Mouse (Mus musculus): ENCODE data around the gene Hamp. TPM values are rescaled to one million over a fixed set of nuclear protein-coding genes. Genes with fewer than 3 reads are reported as not detected.
"Not testable (repeated sequence)": the region's sequence is repeated elsewhere in the genome, so short reads cannot be mapped to it uniquely, and the experiment has no call there.

Gene Hamp
- polyA plus RNA-seq, 1 experiment from 2014 or later = 22.2 TPM

- H3K4me2 ChIP-seq = peak overlapping the region; percentile 93
- H3K27me3 ChIP-seq = no peaks in the 10 kb centered on the region
- peaks cover 51% of the 10 kb centered on the region for H3K4me1 ChIP-seq (replicated peaks)
- peak overlapping the region; percentile 93 for H3K27ac ChIP-seq (replicated peaks)
- peaks cover 60% of the 10 kb centered on the region for H3K36me3 ChIP-seq (replicated peaks)
- under 1% methylated on average over 64 of the region's 64 CpGs for WGBS (ENCODE audit: insufficient replicate concordance)
- peak overlapping the region; percentile 98 for H3K9ac ChIP-seq
- ATAC-seq (ENCODE audit: insufficient read depth) = peak; percentile 52
- H3K9me3 ChIP-seq (replicated peaks) = no peaks in the 10 kb centered on the region
- peak overlapping the region; percentile 96 for H3K4me3 ChIP-seq (replicated peaks)
Measured at GRCm38 (mm10) chr7:30955584-30956356, 11.9 kb upstream of the Hamp start.

- Histone ChIP-seq H3K36me3 (replicated peaks) (peaks cover 68% of the 10 kb centered on the region), H3K27ac (replicated peaks) (peak overlapping the region; percentile 93; the same call in 1 of the 2 replicates), H3K27me3 (no peaks in the 10 kb centered on the region), H3K9me3 (replicated peaks) (no peaks in the 10 kb centered on the region), H3K4me2 (peak overlapping the region; percentile 93), H3K4me1 (replicated peaks) (peaks cover 47% of the 10 kb centered on the region), H3K4me3 (replicated peaks) (peak overlapping the region; percentile 96), H3K9ac (peak overlapping the region; percentile 98; the same call in 1 of the 2 replicates)
- WGBS (ENCODE audit: insufficient replicate concordance) = 88% methylated on average over 12 of the region's 12 CpGs
- no peak for ATAC-seq (ENCODE audit: insufficient read depth)
Measured at GRCm38 (mm10) chr7:30954971-30955520, 11.2 kb upstream of the Hamp start.

- Histone ChIP-seq H3K27ac (replicated peaks) (peak overlapping the region; percentile 21; the same call in 1 of the 2 replicates), H3K27me3 (no peaks in the 10 kb centered on the region), H3K4me3 (replicated peaks) (no peak overlapping the region), H3K9me3 (replicated peaks) (no peaks in the 10 kb centered on the region), H3K9ac (no peak overlapping the region), H3K4me1 (replicated peaks) (peaks cover 46% of the 10 kb centered on the region), H3K36me3 (replicated peaks) (peaks cover 75% of the 10 kb centered on the region), H3K4me2 (no peak overlapping the region)
- peak; percentile 32 for ATAC-seq (ENCODE audit: insufficient read depth)
- 71% methylated on average over 3 of the region's 3 CpGs for WGBS (ENCODE audit: insufficient replicate concordance)
Measured at GRCm38 (mm10) chr7:30954036-30954435, 10.2 kb upstream of the Hamp start.

- Histone ChIP-seq H3K9ac (no peak overlapping the region), H3K4me2 (no peak overlapping the region), H3K4me1 (replicated peaks) (peaks cover 41% of the 10 kb centered on the region), H3K27ac (replicated peaks) (no peak overlapping the region), H3K36me3 (replicated peaks) (peaks cover 73% of the 10 kb centered on the region), H3K27me3 (no peaks in the 10 kb centered on the region), H3K9me3 (replicated peaks) (no peaks in the 10 kb centered on the region), H3K4me3 (replicated peaks) (no peak overlapping the region)
- no peak for ATAC-seq (ENCODE audit: insufficient read depth)
- WGBS (ENCODE audit: insufficient replicate concordance) = 49% methylated on average over 6 of the region's 6 CpGs
Measured at GRCm38 (mm10) chr7:30953459-30953858, 9.6 kb upstream of the Hamp start.

GRCm38 (mm10) chr7:30952441-30953265, 8.8 kb upstream of the Hamp start:
- Histone ChIP-seq H3K27ac (replicated peaks) (no peak overlapping the region), H3K27me3 (no peaks in the 10 kb centered on the region), H3K36me3 (replicated peaks) (peaks cover 71% of the 10 kb centered on the region), H3K4me1 (replicated peaks) (peaks cover 33% of the 10 kb centered on the region), H3K4me3 (replicated peaks) (no peak overlapping the region), H3K9ac (no peak overlapping the region), H3K4me2 (no peak overlapping the region), H3K9me3 (replicated peaks) (no peaks in the 10 kb centered on the region)
- WGBS (ENCODE audit: insufficient replicate concordance) = 87% methylated on average over 16 of the region's 16 CpGs
- ATAC-seq (ENCODE audit: insufficient read depth) = no peak

- H3K9me3 ChIP-seq (replicated peaks); H3K4me2 ChIP-seq; H3K27me3 ChIP-seq; H3K9ac ChIP-seq; ATAC-seq (ENCODE audit: insufficient read depth); H3K4me3 ChIP-seq (replicated peaks); H3K27ac ChIP-seq (replicated peaks): not testable (repeated sequence)
- H3K4me1 ChIP-seq (replicated peaks) = peaks cover 22% of the 10 kb centered on the region
- WGBS (ENCODE audit: insufficient replicate concordance) = 79% methylated on average over 3 of the region's 3 CpGs
- H3K36me3 ChIP-seq (replicated peaks) = peaks cover 73% of the 10 kb centered on the region
Measured at GRCm38 (mm10) chr7:30949902-30950301, 6.1 kb upstream of the Hamp start.

GRCm38 (mm10) chr7:30945876-30946275, 2.0 kb upstream of the Hamp start:
- no peak overlapping the region for H3K4me3 ChIP-seq (replicated peaks)
- H3K27me3 ChIP-seq = no peaks in the 10 kb centered on the region
- no peaks in the 10 kb centered on the region; the same call in 1 of the 2 replicates for H3K4me1 ChIP-seq (replicated peaks)
- H3K9ac ChIP-seq = no peak overlapping the region
- WGBS (ENCODE audit: insufficient replicate concordance) = 88% methylated on average over 7 of the region's 7 CpGs
- H3K36me3 ChIP-seq (replicated peaks) = peaks cover 32% of the 10 kb centered on the region
- H3K9me3 ChIP-seq (replicated peaks) = no peaks in the 10 kb centered on the region
- no peak for ATAC-seq (ENCODE audit: insufficient read depth)
- no peak overlapping the region for H3K27ac ChIP-seq (replicated peaks)
- no peak overlapping the region for H3K4me2 ChIP-seq

- H3K9me3 ChIP-seq (replicated peaks); H3K4me1 ChIP-seq (replicated peaks); H3K9ac ChIP-seq; H3K4me3 ChIP-seq (replicated peaks); H3K27me3 ChIP-seq; H3K27ac ChIP-seq (replicated peaks); H3K4me2 ChIP-seq: not testable (repeated sequence)
- WGBS (ENCODE audit: insufficient replicate concordance) = 82% methylated on average over 7 of the region's 7 CpGs
- peaks cover 28% of the 10 kb centered on the region for H3K36me3 ChIP-seq (replicated peaks)
- ATAC-seq (ENCODE audit: insufficient read depth) = peak; percentile 44; the same call in 1 of the 2 replicates
Measured at GRCm38 (mm10) chr7:30945466-30945865, 1.6 kb upstream of the Hamp start.

- 52% methylated on average over 2 of the region's 2 CpGs for WGBS (ENCODE audit: insufficient replicate concordance)
- ATAC-seq (ENCODE audit: insufficient read depth); H3K4me3 ChIP-seq (replicated peaks); H3K9ac ChIP-seq; H3K27me3 ChIP-seq; H3K4me2 ChIP-seq; H3K27ac ChIP-seq (replicated peaks); H3K9me3 ChIP-seq (replicated peaks); H3K4me1 ChIP-seq (replicated peaks): not testable (repeated sequence)
- peaks cover 21% of the 10 kb centered on the region for H3K36me3 ChIP-seq (replicated peaks)
Measured at GRCm38 (mm10) chr7:30944706-30945105, 874 bp upstream of the Hamp start.

GRCm38 (mm10) chr7:30942365-30942764, 1.5 kb downstream of the Hamp start:
- 24% methylated on average over 3 of the region's 3 CpGs for WGBS (ENCODE audit: insufficient replicate concordance)

GRCm38 (mm10) chr7:30940070-30940469, 3.8 kb downstream of the Hamp start:
- not testable (repeated sequence) for H3K4me3 ChIP-seq (replicated peaks); H3K27ac ChIP-seq (replicated peaks); H3K9me3 ChIP-seq (replicated peaks); H3K36me3 ChIP-seq (replicated peaks); H3K4me2 ChIP-seq; ATAC-seq (ENCODE audit: insufficient read depth); H3K4me1 ChIP-seq (replicated peaks); H3K27me3 ChIP-seq; H3K9ac ChIP-seq
- 58% methylated on average over 1 of the region's 1 CpGs for WGBS (ENCODE audit: insufficient replicate concordance)

More at GRCm38 (mm10) chr7:30942365-30942764, 1.5 kb downstream of the Hamp start:
- not testable (repeated sequence) for H3K27me3 ChIP-seq; H3K27ac ChIP-seq (replicated peaks); H3K9ac ChIP-seq; H3K36me3 ChIP-seq (replicated peaks); H3K4me1 ChIP-seq (replicated peaks); H3K4me2 ChIP-seq; ATAC-seq (ENCODE audit: insufficient read depth); H3K9me3 ChIP-seq (replicated peaks); H3K4me3 ChIP-seq (replicated peaks)
